Mouse (Mus musculus) cerebellum, adult 2 months (tissue): ENCODE measurements around the gene Gm45208. TPM values are rescaled to one million over a fixed set of nuclear protein-coding genes. Genes with fewer than 3 reads are reported as not detected.
A peak's percentile ranks its signal among the peaks of the same experiment; 100 is the strongest.

ENCODE experiments used
- DNase-seq, 2 experiments: peaks; one replicate each; pipeline ENCODE4 v3.0.0; 2021
- H3K27ac ChIP-seq: fragments of 200-500 bp; 2 replicates; pipeline ENCODE4 v1.5.1; 2012; ENCODE audit warnings: low read length, control low read depth, inconsistent platforms; ENCODE audit not compliant: insufficient read depth
- H3K27me3 ChIP-seq: fragments of 200-500 bp; 2 replicates; pipeline ENCODE4 v1.6.1; 2012; ENCODE audit warnings: inconsistent platforms, mild to moderate bottlenecking, low read length, moderate library complexity; ENCODE audit not compliant: control insufficient read depth, insufficient read depth
- H3K4me1 ChIP-seq: fragments of 200-500 bp; 2 replicates; pipeline ENCODE4 v1.6.1; 2011; ENCODE audit warnings: low read length; ENCODE audit not compliant: control insufficient read depth, insufficient read depth
- H3K4me3 ChIP-seq: fragments of 200-500 bp; replicated peaks from 2 replicates; pipeline ENCODE3; 2011; ENCODE audit warnings: mild to moderate bottlenecking, low read depth, low read length, control low read depth; ENCODE audit not compliant: insufficient read depth
- CTCF ChIP-seq: fragments of 200-500 bp; IDR thresholded peaks from 2 replicates; pipeline ENCODE4 v1.5.1; 2011; ENCODE audit warnings: low read depth, mild to moderate bottlenecking, control low read depth, low read length, moderate library complexity, borderline replicate concordance; ENCODE audit not compliant: insufficient read depth
- POLR2A ChIP-seq: fragments of 200-500 bp; IDR thresholded peaks from 2 replicates; pipeline ENCODE4 v1.6.1; 2011; ENCODE audit warnings: low read length, control low read depth, borderline replicate concordance; ENCODE audit not compliant: insufficient read depth
- WGBS: fragments of 180-500 bp; shearing (Covaris S2); methylation state at CpG from one replicate; pipeline ENCODE4 v1.1.7; 2018; 5-methylcytosine and 5-hydroxymethylcytosine counted together
- polyA plus RNA-seq: library from polyadenylated mRNA; depleted of rRNA; stranded (reverse); fragments of >200 nt; gene quantifications from 2 replicates; pipeline ENCODE4 v1.2.3, GENCODE M21; 2012

The Gm45208 gene
- polyA plus RNA-seq, 1 experiment, result not detected

- H3K4me3 ChIP-seq, result peak overlapping the region; percentile 100
- no peaks in the 10 kb centered on the region for H3K27me3 ChIP-seq
- H3K4me1 ChIP-seq, result no peaks in the 10 kb centered on the region
- TF ChIP-seq CTCF, result no peak
- DNase-seq, result no peak
- peak overlapping the region; percentile 99 for H3K27ac ChIP-seq
- 13% methylated on average over 11 of the region's 11 CpGs for WGBS
Measured at GRCm38 (mm10) chrX:7722282-7722611, 202 bp downstream of the Gm45208 start.

GRCm38 (mm10) chrX:7722691-7723090 is 646 bp downstream of the Gm45208 start:
- no peaks in the 10 kb centered on the region for H3K4me1 ChIP-seq

GRCm38 (mm10) chrX:7724135-7724534 is 2.1 kb downstream of the Gm45208 start:
- no peaks in the 10 kb centered on the region for H3K4me1 ChIP-seq
- WGBS, result 87% methylated on average over 7 of the region's 7 CpGs
- H3K27ac ChIP-seq, result no peak overlapping the region
- TF ChIP-seq POLR2A (no peak), CTCF (no peak)
- no peak for DNase-seq
- no peaks in the 10 kb centered on the region for H3K27me3 ChIP-seq
- H3K4me3 ChIP-seq, result no peak overlapping the region

More at GRCm38 (mm10) chrX:7722691-7723090, 646 bp downstream of the Gm45208 start:
- Histone ChIP-seq H3K4me3 (peak overlapping the region; percentile 100), H3K27me3 (no peaks in the 10 kb centered on the region), H3K27ac (no peak overlapping the region)
- TF ChIP-seq POLR2A (no peak), CTCF (no peak)
- no peak for DNase-seq
- whole genome bisulfite sequencing, result 24% methylated on average over 4 of the region's 4 CpGs

GRCm38 (mm10) chrX:7725841-7726240 is 3.8 kb downstream of the Gm45208 start:
- Histone ChIP-seq H3K27ac (no peak overlapping the region), H3K4me1 (no peaks in the 10 kb centered on the region), H3K27me3 (no peaks in the 10 kb centered on the region), H3K4me3 (no peak overlapping the region)
- TF ChIP-seq CTCF, result no peak
- DNase-seq, result no peak
- WGBS, result 86% methylated on average over 11 of the region's 12 CpGs

- Histone ChIP-seq H3K4me3 (no peak overlapping the region), H3K4me1 (no peaks in the 10 kb centered on the region), H3K27me3 (no peaks in the 10 kb centered on the region), H3K27ac (no peak overlapping the region)
- TF ChIP-seq POLR2A (no peak), CTCF (no peak)
- WGBS, result 81% methylated on average over 13 of the region's 13 CpGs
- no peak for DNase-seq
Measured at GRCm38 (mm10) chrX:7727176-7727575, 5.1 kb downstream of the Gm45208 start.

GRCm38 (mm10) chrX:7728215-7728921 is 6.3 kb downstream of the Gm45208 start, which contains the start of gene Praf2:
Praf2 (plus strand) TSS chrX:7728439.
- WGBS, result 7% methylated on average over 42 of the region's 42 CpGs
- DNase-seq, result peak; percentile 80 to 86
- peak within 1 kb of the TSS; percentile 71 for H3K4me3 ChIP-seq
- H3K4me1 ChIP-seq, result no peaks in the 10 kb centered on the region
- H3K27me3 ChIP-seq, result no peaks in the 10 kb centered on the region
- no peak within 1 kb of the TSS for H3K27ac ChIP-seq
- TF ChIP-seq POLR2A, result peak; percentile 44; the same call in 1 of the 2 replicates
- no peak for TF ChIP-seq CTCF

- no peak for DNase-seq
- Histone ChIP-seq H3K4me1 (no peaks in the 10 kb centered on the region), H3K27me3 (no peaks in the 10 kb centered on the region), H3K4me3 (peak overlapping the region; percentile 71), H3K27ac (no peak overlapping the region)
- TF ChIP-seq CTCF, result no peak
- no peak for TF ChIP-seq POLR2A
- WGBS, result 10% methylated on average over 4 of the region's 4 CpGs
Measured at GRCm38 (mm10) chrX:7728922-7729265, 6.8 kb downstream of the Gm45208 start.

- Histone ChIP-seq H3K27me3 (no peaks in the 10 kb centered on the region), H3K27ac (no peak overlapping the region), H3K4me3 (no peak overlapping the region), H3K4me1 (peaks cover 10% of the 10 kb centered on the region)
- 20% methylated on average over 26 of the region's 26 CpGs for WGBS
- TF ChIP-seq POLR2A (no peak), CTCF (peak; percentile 39; the same call in 1 of the 2 replicates)
- DNase-seq, result peak; percentile 48 to 65
Measured at GRCm38 (mm10) chrX:7733571-7734156, 11.6 kb downstream of the Gm45208 start.
